Mouse (Mus musculus) ES-Bruce4 (cell line): ENCODE data around the gene Trdmt1. TPM values are rescaled to one million over a fixed set of nuclear protein-coding genes. Genes with fewer than 3 reads are reported as not detected.

ENCODE experiments used
- H3K27ac ChIP-seq: 2 replicates; pipeline ENCODE4 v1.5.1; 2012; ENCODE audit warnings: low read length, inconsistent platforms; ENCODE audit not compliant: insufficient read depth
- H3K27me3 ChIP-seq: 2 replicates; pipeline ENCODE4 v1.6.1; 2012; ENCODE audit warnings: mild to moderate bottlenecking, low read length, inconsistent platforms; ENCODE audit not compliant: control insufficient read depth, poor library complexity, insufficient read depth, severe bottlenecking
- H3K36me3 ChIP-seq: 2 replicates; pipeline ENCODE4 v1.6.1; 2012; ENCODE audit warnings: inconsistent platforms, mild to moderate bottlenecking, low read length, moderate library complexity; ENCODE audit not compliant: control insufficient read depth, poor library complexity, insufficient read depth, severe bottlenecking
- H3K4me1 ChIP-seq: one replicate; pipeline ENCODE4 v1.8.1; 2011; ENCODE audit warnings: low read length; ENCODE audit not compliant: control insufficient read depth, insufficient read depth
- H3K4me3 ChIP-seq: 2 replicates; pipeline ENCODE4 v1.5.1; 2011; ENCODE audit warnings: low read depth, mild to moderate bottlenecking, low read length
- H3K9ac ChIP-seq: 2 replicates; pipeline ENCODE4 v1.6.1; 2012; ENCODE audit warnings: low read depth, mild to moderate bottlenecking, inconsistent platforms; ENCODE audit not compliant: poor library complexity, severe bottlenecking
- H3K9me3 ChIP-seq: replicated peaks from 2 replicates; pipeline ENCODE4 v1.6.1; 2012; ENCODE audit warnings: mild to moderate bottlenecking, low read length, inconsistent platforms; ENCODE audit not compliant: control insufficient read depth, poor library complexity, insufficient read depth, severe bottlenecking
- CTCF ChIP-seq: IDR thresholded peaks from one replicate; pipeline ENCODE4 v1.8.1; 2011; ENCODE audit warnings: low read depth, low read length
- EP300 ChIP-seq: IDR thresholded peaks from 2 replicates; pipeline ENCODE4 v1.6.1; 2011; ENCODE audit warnings: low read depth, low read length; ENCODE audit not compliant: insufficient read depth
- POLR2A ChIP-seq: IDR thresholded peaks from one replicate; pipeline ENCODE4 v1.8.1; 2011; ENCODE audit warnings: low read length; ENCODE audit not compliant: insufficient read depth
- polyA plus RNA-seq: library from polyadenylated mRNA; stranded (reverse); fragments of >200 nt; gene quantifications from 2 replicates; pipeline ENCODE4 v1.2.4, GENCODE M21; 2011; ENCODE audit warnings: low read depth; ENCODE audit not compliant: missing spikeins, insufficient read depth, insufficient read length

The Trdmt1 gene
- polyA plus RNA-seq, 1 experiment, result 14.9 TPM

GRCm38 (mm10) chr2:13537733-13538132 is 6.7 kb downstream of the Trdmt1 start:
- H3K27me3 ChIP-seq, result no peaks in the 10 kb centered on the region
- H3K9me3 ChIP-seq, result no peaks in the 10 kb centered on the region
- H3K27ac ChIP-seq, result no peak overlapping the region
- no peaks in the 10 kb centered on the region for H3K36me3 ChIP-seq
- H3K9ac ChIP-seq, result no peak overlapping the region
- no peaks in the 10 kb centered on the region for H3K4me1 ChIP-seq
- no peak for TF ChIP-seq EP300
- TF ChIP-seq CTCF, result peak; percentile 57
- no peak for TF ChIP-seq POLR2A
- H3K4me3 ChIP-seq, result no peak overlapping the region

GRCm38 (mm10) chr2:13536747-13537146 is 7.7 kb downstream of the Trdmt1 start:
- H3K9ac ChIP-seq, result no peak overlapping the region
- no peak overlapping the region for H3K4me3 ChIP-seq
- H3K27me3 ChIP-seq, result no peaks in the 10 kb centered on the region
- H3K27ac ChIP-seq, result no peak overlapping the region
- no peaks in the 10 kb centered on the region for H3K4me1 ChIP-seq
- no peaks in the 10 kb centered on the region for H3K36me3 ChIP-seq
- no peak for TF ChIP-seq CTCF
- no peak for TF ChIP-seq POLR2A
- TF ChIP-seq EP300, result no peak
- H3K9me3 ChIP-seq, result no peaks in the 10 kb centered on the region

DNA sequence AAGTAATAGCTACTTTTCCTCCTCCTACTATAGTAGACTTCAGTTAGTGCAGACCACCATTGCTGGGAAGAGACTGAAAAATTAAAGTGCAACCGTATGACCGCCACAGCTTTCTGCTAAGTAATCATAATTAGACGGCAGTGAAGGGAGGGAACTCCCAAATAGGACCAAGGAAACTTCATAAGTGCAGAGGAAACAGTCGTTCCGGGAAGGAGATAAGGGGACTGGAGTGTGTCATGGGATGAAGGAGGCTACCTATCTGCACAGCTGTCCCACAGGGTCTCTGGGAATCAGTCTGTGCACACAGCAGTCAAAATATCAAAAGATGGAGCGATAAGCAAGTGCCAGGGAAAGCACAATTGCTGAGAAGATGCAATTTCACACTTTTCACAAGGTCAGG is 13.8 kb downstream of the Trdmt1 start:
- Histone ChIP-seq H3K9ac (no peak overlapping the region), H3K36me3 (no peaks in the 10 kb centered on the region)

GRCm38 (mm10) chr2:13529253-13529933 is 15.1 kb downstream of the Trdmt1 start:
- Histone ChIP-seq H3K4me3 (no peak overlapping the region), H3K9me3 (no peaks in the 10 kb centered on the region), H3K36me3 (no peaks in the 10 kb centered on the region), H3K27ac (no peak overlapping the region), H3K4me1 (no peaks in the 10 kb centered on the region), H3K27me3 (no peaks in the 10 kb centered on the region), H3K9ac (no peak overlapping the region)
- no peak for TF ChIP-seq EP300
- no peak for TF ChIP-seq POLR2A

More for the DNA sequence above, 13.8 kb downstream of the Trdmt1 start:
- TF ChIP-seq CTCF (no peak), POLR2A (no peak), EP300 (no peak)
- Histone ChIP-seq H3K27ac (no peak overlapping the region), H3K4me1 (no peaks in the 10 kb centered on the region), H3K4me3 (no peak overlapping the region), H3K9me3 (no peaks in the 10 kb centered on the region), H3K27me3 (no peaks in the 10 kb centered on the region)

DNA sequence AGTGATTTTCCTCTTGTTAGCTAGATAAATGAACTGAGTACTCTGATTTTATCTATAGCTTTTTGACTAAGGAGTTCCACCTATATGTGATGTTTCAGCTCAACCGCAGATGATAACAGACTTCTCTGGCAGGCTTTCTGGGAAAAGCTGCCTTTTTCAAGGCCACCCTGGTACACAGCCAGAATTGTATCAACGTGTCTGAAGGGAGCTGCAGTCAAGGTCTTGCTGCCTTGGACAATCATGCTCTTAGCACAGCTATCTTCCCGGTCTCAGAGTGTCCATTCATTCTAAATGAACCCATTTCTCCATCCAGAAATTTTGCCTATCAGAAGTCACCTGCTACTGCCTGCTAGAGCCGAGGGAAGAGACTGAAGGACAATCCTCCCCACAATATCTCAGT is 16.9 kb downstream of the Trdmt1 start:
- TF ChIP-seq EP300 (no peak), CTCF (no peak), POLR2A (no peak)
- Histone ChIP-seq H3K4me1 (no peaks in the 10 kb centered on the region), H3K9me3 (no peaks in the 10 kb centered on the region), H3K27me3 (no peaks in the 10 kb centered on the region), H3K4me3 (no peak overlapping the region), H3K36me3 (no peaks in the 10 kb centered on the region), H3K27ac (no peak overlapping the region), H3K9ac (no peak overlapping the region)

- TF ChIP-seq CTCF, result no peak
- no peak for TF ChIP-seq EP300
- TF ChIP-seq POLR2A, result no peak
- Histone ChIP-seq H3K4me1 (no peaks in the 10 kb centered on the region), H3K9ac (no peak overlapping the region), H3K27me3 (no peaks in the 10 kb centered on the region), H3K27ac (no peak overlapping the region), H3K4me3 (no peak overlapping the region), H3K9me3 (no peaks in the 10 kb centered on the region), H3K36me3 (no peaks in the 10 kb centered on the region)
These were observed 17.3 kb downstream of the Trdmt1 start for GRCm38 (mm10) chr2:13527125-13527524.
